Mouse (Mus musculus): ENCODE measurements around the gene Lrrc34.

DNA sequence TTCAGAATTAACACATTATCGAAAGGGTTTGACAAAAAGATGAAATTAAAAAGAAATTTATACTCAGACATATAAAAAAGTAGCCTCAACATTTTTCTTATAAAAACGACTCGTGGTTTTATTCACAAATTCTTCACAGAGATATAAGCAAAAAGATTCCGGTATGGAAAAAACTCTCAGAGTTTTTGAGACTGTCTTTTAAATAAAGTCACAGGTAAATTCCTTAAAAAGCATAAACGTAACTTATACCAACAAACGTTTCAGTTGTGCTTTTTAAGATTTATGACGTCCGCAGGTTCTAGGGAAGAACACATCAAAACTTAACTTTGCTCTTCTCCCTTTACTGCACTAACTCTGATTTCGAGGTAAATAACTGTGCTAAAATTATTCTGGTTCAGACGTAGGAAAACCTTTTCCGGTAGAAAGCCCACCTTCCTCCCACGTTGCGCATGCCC is 46.0 kb downstream of the Lrrc34 start:
- TF ChIP-seq KAT2A (IDR thresholded peaks at IDR 0.05; ENCODE audit: insufficient replicate concordance, low read length), result no peak
- no peak for TF ChIP-seq ETS1 (conservative IDR thresholded peaks at IDR 0.05; ENCODE audit: low read depth, low read length)
- peak; percentile 54; the same call in 1 of the 2 replicates for TF ChIP-seq EP300 (IDR thresholded peaks at IDR 0.05; ENCODE audit: low read length)
- no peak for TF ChIP-seq TCF12 (IDR thresholded peaks at IDR 0.05; ENCODE audit: low read depth, low read length)
- TF ChIP-seq GABPA (IDR thresholded peaks at IDR 0.05; ENCODE audit: insufficient replicate concordance, low read depth, low read length), result no peak
- TF ChIP-seq CTCF (conservative IDR thresholded peaks at IDR 0.05 in 1 of 2, IDR thresholded peaks at IDR 0.05 in 1 of 2; ENCODE audit: low read depth in 2 of 2, low read length in 2 of 2), result no peak
- peak; percentile 87 for TF ChIP-seq CHD1 (IDR thresholded peaks at IDR 0.05; ENCODE audit: low read depth, low read length)
- no peak for TF ChIP-seq MYC (IDR thresholded peaks at IDR 0.05; ENCODE audit: low read depth, low read length)
- no peak for TF ChIP-seq POLR2A (IDR thresholded peaks at IDR 0.05; ENCODE audit: low read depth, low read length)
- no peak for TF ChIP-seq RCOR1 (conservative IDR thresholded peaks at IDR 0.05; ENCODE audit: low read depth, low read length)
- 0 out of 2 replicates have a peak, but pooled peaks have one; percentile 17 for TF ChIP-seq SIN3A (IDR thresholded peaks at IDR 0.05; ENCODE audit: low read length)
- no peak for TF ChIP-seq ZMIZ1 (IDR thresholded peaks at IDR 0.05; ENCODE audit: low read depth, low read length)
